Mouse (Mus musculus) midbrain, embryonic 15.5 days (tissue): ENCODE data around the gene Gm14569. TPM values are rescaled to one million over a fixed set of nuclear protein-coding genes. Genes with fewer than 3 reads are reported as not detected.

Experiments
- ATAC-seq: fragments of 200-750 bp; cut with Nextera tagmentation; replicated peaks from 2 replicates; pipeline ENCODE4 v1.8.0; 2017; ENCODE audit warnings: moderate TSS enrichment
- H3K27ac ChIP-seq: fragments of 300-500 bp; sonication (generic); 2 replicates; pipeline ENCODE4 v1.5.1; 2015; ENCODE audit warnings: mild to moderate bottlenecking, inconsistent platforms
- H3K27me3 ChIP-seq: fragments of 300-500 bp; sonication (generic); replicated peaks from 2 replicates; pipeline ENCODE4 v1.6.1; 2015; ENCODE audit warnings: inconsistent platforms
- H3K36me3 ChIP-seq: fragments of 300-500 bp; sonication (generic); replicated peaks from 2 replicates; pipeline ENCODE4 v1.6.1; 2015; ENCODE audit warnings: inconsistent platforms
- H3K4me1 ChIP-seq: fragments of 300-500 bp; sonication (generic); 2 replicates; pipeline ENCODE4 v1.6.1; 2015; ENCODE audit warnings: inconsistent platforms
- H3K4me2 ChIP-seq: fragments of 300-500 bp; sonication (generic); 2 replicates; pipeline ENCODE4 v1.6.1; 2015; ENCODE audit warnings: inconsistent platforms, mild to moderate bottlenecking, moderate library complexity
- H3K4me3 ChIP-seq: fragments of 300-500 bp; sonication (generic); 2 replicates; pipeline ENCODE4 v1.5.1; 2015; ENCODE audit warnings: mild to moderate bottlenecking, inconsistent platforms
- H3K9ac ChIP-seq: fragments of 300-500 bp; sonication (generic); 2 replicates; pipeline ENCODE4 v1.6.1; 2015; ENCODE audit warnings: mild to moderate bottlenecking, inconsistent platforms
- H3K9me3 ChIP-seq: fragments of 300-500 bp; sonication (generic); 2 replicates; pipeline ENCODE4 v1.6.1; 2016; ENCODE audit warnings: inconsistent platforms
- WGBS: fragments of 180-500 bp; shearing (Covaris S2); methylation state at CpG from one replicate; pipeline ENCODE4 v1.1.7; 2015; ENCODE audit warnings: mixed read lengths; 5-methylcytosine and 5-hydroxymethylcytosine counted together
- polyA plus RNA-seq: library from polyadenylated mRNA; unstranded; fragments of >200 nt; fragmentation: Nextera tagmentation; extraction: Ambion mirVana; gene quantifications from 2 replicates; pipeline ENCODE4 v1.2.1, GENCODE M21; 2015

Gene Gm14569
- polyA plus RNA-seq: not detected in 2 replicates

DNA sequence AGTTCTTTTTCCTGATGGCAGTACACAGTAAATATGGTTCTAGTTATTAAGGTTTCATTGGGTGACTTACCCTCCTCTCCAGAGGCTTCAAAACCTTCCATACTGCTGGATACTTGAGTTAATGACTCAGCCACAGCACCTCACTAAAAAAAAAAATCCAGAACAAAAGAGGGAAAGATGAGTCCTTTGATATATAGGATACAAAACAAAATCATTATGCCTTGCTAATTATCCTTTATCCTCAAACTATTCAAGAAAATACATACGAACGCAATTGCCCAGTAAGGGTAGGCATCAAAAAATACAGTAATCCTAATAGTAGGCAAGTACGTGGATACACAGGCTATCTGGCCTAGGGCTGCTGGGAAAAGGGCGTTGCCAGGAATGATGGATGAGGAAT, at the start of gene Gm14569:
Gene Gm14569, minus strand, starts transcription at position 101 of the 400 bp plus-strand sequence.
- ATAC-seq: no peak
- Histone ChIP-seq H3K4me2 (no peak within 1 kb of the TSS), H3K36me3 (no peaks in the 10 kb centered on the region), H3K4me1 (no peaks in the 10 kb centered on the region), H3K4me3 (no peak within 1 kb of the TSS), H3K9ac (no peak within 1 kb of the TSS), H3K9me3 (no peaks in the 10 kb centered on the region), H3K27ac (no peak within 1 kb of the TSS), H3K27me3 (no peaks in the 10 kb centered on the region)
- WGBS: 94% methylated on average over 4 of the region's 4 CpGs

DNA sequence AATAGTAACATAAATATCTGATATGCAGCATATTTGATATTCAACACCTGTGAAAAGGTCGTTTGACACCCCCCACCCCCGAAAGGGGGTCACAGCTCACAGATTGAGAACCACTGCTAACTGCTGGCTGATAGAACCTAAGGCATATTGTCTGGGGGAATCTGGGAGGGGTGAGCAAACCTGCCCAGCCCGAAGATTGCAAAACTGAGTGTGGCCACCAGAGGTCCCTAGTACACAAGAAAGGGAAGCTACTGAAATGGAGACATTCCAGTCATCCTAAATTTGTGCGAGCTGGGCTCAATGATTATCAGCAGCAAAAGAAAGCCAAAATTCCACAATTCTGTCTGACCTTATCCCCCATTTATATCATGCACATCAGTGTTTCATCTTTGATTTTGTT, 42.9 kb upstream of the Gm14569 start:
- H3K4me3 ChIP-seq: no peak overlapping the region
- 0 out of 2 replicates have a peak, but pooled peaks have one; percentile 14 for ATAC-seq
- H3K27me3 ChIP-seq: no peaks in the 10 kb centered on the region
- H3K27ac ChIP-seq: no peak overlapping the region
- no peaks in the 10 kb centered on the region for H3K36me3 ChIP-seq
- H3K9me3 ChIP-seq: no peaks in the 10 kb centered on the region
- H3K4me1 ChIP-seq: no peaks in the 10 kb centered on the region
- 13% methylated on average over 4 of the region's 4 CpGs for WGBS
- H3K9ac ChIP-seq: no peak overlapping the region
- no peak overlapping the region for H3K4me2 ChIP-seq

DNA sequence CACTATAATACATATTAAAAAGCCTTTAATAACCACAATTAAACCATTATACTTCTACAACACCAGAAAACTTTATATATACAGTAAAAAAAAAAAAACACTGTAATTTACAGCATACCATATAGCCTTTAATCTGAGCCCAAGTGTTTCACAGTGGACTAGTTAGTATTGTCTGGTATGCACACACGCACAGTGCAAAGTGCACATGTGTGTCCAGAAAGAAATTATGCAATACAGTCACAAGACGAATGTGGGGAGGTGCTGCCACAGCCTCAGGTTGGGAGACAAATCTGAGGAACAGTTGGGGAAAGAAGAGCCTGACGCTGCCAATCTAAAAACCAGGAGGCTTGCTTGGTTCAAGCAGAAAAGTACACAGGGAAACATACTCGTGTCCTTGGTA, 42.1 kb upstream of the Gm14569 start:
- H3K4me2 ChIP-seq: no peak overlapping the region
- H3K9me3 ChIP-seq: no peaks in the 10 kb centered on the region
- ATAC-seq: no peak
- H3K4me1 ChIP-seq: no peaks in the 10 kb centered on the region
- H3K9ac ChIP-seq: no peak overlapping the region
- no peak overlapping the region for H3K4me3 ChIP-seq
- H3K36me3 ChIP-seq: no peaks in the 10 kb centered on the region
- H3K27ac ChIP-seq: no peak overlapping the region
- 74% methylated on average over 4 of the region's 4 CpGs for WGBS
- H3K27me3 ChIP-seq: no peaks in the 10 kb centered on the region

DNA sequence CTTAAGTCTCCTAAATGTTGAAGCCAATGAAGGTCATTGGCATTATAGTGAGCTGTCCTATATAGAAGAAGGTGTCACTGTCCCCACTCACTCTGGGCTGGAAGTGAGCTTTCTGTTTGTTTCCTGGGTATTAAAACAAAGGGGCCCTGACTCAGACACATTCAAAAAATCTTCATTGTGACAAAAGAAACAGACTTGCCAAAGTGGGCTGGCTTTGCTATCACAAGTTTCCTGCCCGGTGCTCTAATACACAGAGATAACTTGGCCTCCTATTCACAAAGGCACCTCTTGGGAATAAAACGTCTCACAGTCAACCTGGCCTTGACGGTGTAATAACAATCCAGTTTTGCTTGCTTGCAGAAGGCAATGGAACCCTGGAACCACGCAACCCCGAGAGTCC, 38.6 kb upstream of the Gm14569 start:
- 75% methylated on average over 5 of the region's 5 CpGs for WGBS
- Histone ChIP-seq H3K4me2 (no peak overlapping the region), H3K4me1 (no peaks in the 10 kb centered on the region), H3K4me3 (no peak overlapping the region), H3K27ac (no peak overlapping the region), H3K9me3 (no peaks in the 10 kb centered on the region), H3K36me3 (no peaks in the 10 kb centered on the region), H3K9ac (no peak overlapping the region), H3K27me3 (no peaks in the 10 kb centered on the region)
- ATAC-seq: no peak

DNA sequence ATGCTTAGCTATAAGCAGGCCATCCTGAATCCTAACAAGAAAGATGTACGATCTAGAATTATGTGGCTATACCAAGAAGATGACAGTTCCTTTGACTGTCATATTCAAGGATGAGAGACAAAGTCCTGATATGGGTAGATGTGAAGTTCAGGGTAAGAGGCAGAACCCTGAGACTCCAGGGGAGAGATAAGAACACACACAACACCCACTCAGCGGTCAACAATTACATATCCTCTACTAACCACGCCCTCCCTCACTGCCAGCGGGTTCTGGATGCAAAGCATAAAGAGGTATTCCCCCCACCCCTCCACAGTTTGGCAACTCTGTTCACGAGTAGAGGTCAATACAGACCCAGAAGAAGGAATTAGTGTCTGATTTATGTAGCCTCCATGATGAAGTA, 32.1 kb upstream of the Gm14569 start:
- H3K27ac ChIP-seq: no peak overlapping the region
- H3K4me1 ChIP-seq: no peaks in the 10 kb centered on the region
- H3K9ac ChIP-seq: no peak overlapping the region
- H3K4me3 ChIP-seq: no peak overlapping the region
- H3K4me2 ChIP-seq: no peak overlapping the region
- no peaks in the 10 kb centered on the region for H3K27me3 ChIP-seq
- no peaks in the 10 kb centered on the region for H3K9me3 ChIP-seq
- no peaks in the 10 kb centered on the region for H3K36me3 ChIP-seq
- ATAC-seq: no peak
- 67% methylated on average over 5 of the region's 5 CpGs for WGBS

DNA sequence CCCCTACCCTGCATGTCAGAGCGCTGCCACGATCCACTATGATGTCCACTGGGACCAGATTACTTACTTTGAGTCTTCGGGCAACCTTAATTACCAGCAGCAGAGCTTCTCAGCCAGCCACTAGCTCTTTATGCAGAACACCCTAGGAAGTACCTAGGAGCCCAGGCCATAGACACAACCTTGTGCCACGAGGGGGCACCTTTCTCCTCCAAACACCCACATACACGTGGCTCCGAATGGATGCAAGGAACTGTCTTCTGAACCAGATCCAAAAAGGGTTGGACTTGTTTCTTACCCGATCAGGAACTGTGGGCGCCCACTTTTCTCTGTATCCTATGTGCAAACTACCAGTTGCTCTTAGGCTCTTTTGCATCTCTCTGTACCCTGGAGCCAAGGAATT, 22.1 kb upstream of the Gm14569 start:
- H3K27me3 ChIP-seq: no peaks in the 10 kb centered on the region
- H3K36me3 ChIP-seq: no peaks in the 10 kb centered on the region
- H3K27ac ChIP-seq: no peak overlapping the region
- 45% methylated on average over 8 of the region's 8 CpGs for WGBS
- no peaks in the 10 kb centered on the region for H3K9me3 ChIP-seq
- no peak overlapping the region for H3K4me2 ChIP-seq
- no peak for ATAC-seq
- H3K9ac ChIP-seq: no peak overlapping the region
- no peaks in the 10 kb centered on the region for H3K4me1 ChIP-seq
- H3K4me3 ChIP-seq: no peak overlapping the region

DNA sequence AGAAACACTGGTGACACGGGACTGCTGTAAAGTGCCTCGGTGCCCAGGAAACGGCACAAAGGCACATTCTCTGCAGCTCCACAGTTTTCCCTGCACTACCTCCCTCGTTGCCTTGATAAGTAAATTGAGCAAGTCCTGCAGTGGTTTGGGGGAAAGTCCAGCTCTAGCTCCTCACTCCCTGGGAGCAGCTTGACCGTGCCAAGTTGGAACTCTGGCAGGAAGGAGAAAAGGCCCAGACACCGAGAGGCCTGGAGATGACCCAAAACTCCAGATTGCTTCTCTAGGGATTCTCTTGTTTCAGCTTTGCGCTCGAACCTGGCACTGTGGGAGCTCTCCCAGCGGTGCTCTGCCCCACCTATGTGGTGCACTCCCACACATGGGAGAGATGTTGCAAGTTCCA, 21.6 kb upstream of the Gm14569 start:
- H3K9ac ChIP-seq: no peak overlapping the region
- H3K27ac ChIP-seq: no peak overlapping the region
- H3K27me3 ChIP-seq: no peaks in the 10 kb centered on the region
- no peak for ATAC-seq
- 67% methylated on average over 9 of the region's 9 CpGs for WGBS
- H3K36me3 ChIP-seq: no peaks in the 10 kb centered on the region
- H3K4me3 ChIP-seq: no peak overlapping the region
- H3K4me2 ChIP-seq: no peak overlapping the region
- H3K9me3 ChIP-seq: no peaks in the 10 kb centered on the region
- H3K4me1 ChIP-seq: no peaks in the 10 kb centered on the region

DNA sequence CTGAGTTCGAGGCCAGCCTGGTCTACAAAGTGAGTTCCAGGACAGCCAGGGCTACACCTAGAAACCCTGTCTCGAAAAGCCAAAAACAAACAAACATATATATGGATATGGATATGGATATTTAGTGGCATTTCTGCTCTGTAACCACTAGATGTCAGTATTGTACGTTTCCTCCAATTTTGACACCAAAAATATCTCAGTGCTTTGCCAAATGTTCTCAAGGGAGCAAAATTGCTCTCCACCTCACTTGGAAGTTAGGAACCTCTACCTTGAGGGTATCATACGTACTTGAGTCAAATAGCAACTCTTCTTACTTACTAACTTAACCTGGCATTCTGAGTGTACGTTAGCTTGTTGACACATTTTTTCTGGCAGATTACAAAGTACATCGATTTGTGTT, 15.2 kb upstream of the Gm14569 start:
- no peaks in the 10 kb centered on the region for H3K4me1 ChIP-seq
- H3K27me3 ChIP-seq: no peaks in the 10 kb centered on the region
- H3K4me2 ChIP-seq: no peak overlapping the region
- H3K9ac ChIP-seq: no peak overlapping the region
- H3K36me3 ChIP-seq: no peaks in the 10 kb centered on the region
- no peak overlapping the region for H3K27ac ChIP-seq
- ATAC-seq: no peak
- no peak overlapping the region for H3K4me3 ChIP-seq
- 56% methylated on average over 6 of the region's 6 CpGs for WGBS
- H3K9me3 ChIP-seq: no peaks in the 10 kb centered on the region

DNA sequence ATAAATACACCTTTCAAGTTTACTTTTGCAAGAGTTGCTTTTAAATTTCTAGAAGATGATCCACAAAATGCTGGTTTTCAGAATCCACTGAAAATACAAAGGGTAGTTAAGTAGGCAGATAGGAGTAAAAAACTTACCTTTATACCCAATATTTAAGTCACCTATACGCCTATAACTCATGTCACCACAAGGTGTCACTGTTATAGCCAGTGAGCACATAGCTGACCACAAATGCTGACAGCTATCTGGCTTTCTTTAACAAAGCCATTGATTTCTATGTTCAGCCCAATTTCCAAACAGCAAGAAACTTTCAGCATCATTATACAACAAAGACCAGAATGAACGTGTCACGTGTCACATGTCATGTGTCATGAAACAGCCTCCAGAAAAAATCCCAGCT, 2.1 kb downstream of the Gm14569 start:
- no peak overlapping the region for H3K4me3 ChIP-seq
- ATAC-seq: peak; percentile 54; the same call in 1 of the 2 replicates
- H3K9me3 ChIP-seq: no peaks in the 10 kb centered on the region
- no peaks in the 10 kb centered on the region for H3K36me3 ChIP-seq
- no peak overlapping the region for H3K9ac ChIP-seq
- H3K4me2 ChIP-seq: no peak overlapping the region
- H3K27ac ChIP-seq: no peak overlapping the region
- no peaks in the 10 kb centered on the region for H3K4me1 ChIP-seq
- H3K27me3 ChIP-seq: no peaks in the 10 kb centered on the region
- 27% methylated on average over 3 of the region's 3 CpGs for WGBS

DNA sequence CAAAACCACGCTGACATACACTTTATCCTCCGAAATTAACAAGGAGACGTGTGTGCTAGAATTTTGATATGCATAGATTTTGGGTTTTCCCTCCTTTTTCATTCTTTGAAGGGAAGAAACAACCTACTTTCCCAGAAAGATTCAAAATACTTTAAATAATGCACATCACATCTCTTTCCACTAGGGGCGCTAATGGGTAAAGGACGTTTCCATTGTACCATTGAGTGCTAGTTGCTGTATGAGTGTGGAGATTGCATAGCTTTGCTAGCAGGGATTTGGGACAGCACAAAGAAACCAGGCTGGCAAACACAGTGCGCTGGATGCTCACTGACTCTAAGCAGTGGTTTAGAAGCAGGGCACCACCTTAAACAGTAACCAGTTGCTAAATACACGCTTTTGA, 3.6 kb downstream of the Gm14569 start:
- no peak for ATAC-seq
- 36% methylated on average over 7 of the region's 7 CpGs for WGBS
- no peak overlapping the region for H3K4me3 ChIP-seq
- H3K9ac ChIP-seq: no peak overlapping the region
- H3K4me1 ChIP-seq: no peaks in the 10 kb centered on the region
- H3K9me3 ChIP-seq: no peaks in the 10 kb centered on the region
- no peak overlapping the region for H3K27ac ChIP-seq
- H3K4me2 ChIP-seq: no peak overlapping the region
- no peaks in the 10 kb centered on the region for H3K27me3 ChIP-seq
- no peaks in the 10 kb centered on the region for H3K36me3 ChIP-seq

DNA sequence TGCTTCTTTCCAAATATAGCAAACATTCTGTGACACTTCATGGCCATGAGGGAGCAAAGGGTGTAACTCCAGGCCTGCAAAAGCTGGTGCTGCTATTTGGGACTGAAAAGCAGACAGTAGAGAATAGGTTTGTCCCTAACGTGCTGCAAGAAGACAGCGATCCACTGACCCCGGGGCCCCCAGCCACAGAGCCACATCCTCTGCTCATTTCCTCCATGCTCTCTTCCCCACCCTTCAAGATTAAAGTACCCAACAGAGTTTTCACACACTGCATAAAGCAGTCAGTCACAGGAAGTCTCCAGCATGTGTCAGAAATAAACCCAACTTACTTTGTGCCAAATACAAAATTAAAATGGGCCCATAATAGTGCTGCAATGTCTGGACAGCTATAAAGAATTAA, 16.8 kb downstream of the Gm14569 start:
- Histone ChIP-seq H3K27me3 (no peaks in the 10 kb centered on the region), H3K36me3 (no peaks in the 10 kb centered on the region), H3K4me3 (no peak overlapping the region), H3K27ac (no peak overlapping the region), H3K4me1 (no peaks in the 10 kb centered on the region), H3K9me3 (no peaks in the 10 kb centered on the region), H3K9ac (no peak overlapping the region), H3K4me2 (no peak overlapping the region)
- 100% methylated on average over 3 of the region's 3 CpGs for WGBS
- no peak for ATAC-seq

DNA sequence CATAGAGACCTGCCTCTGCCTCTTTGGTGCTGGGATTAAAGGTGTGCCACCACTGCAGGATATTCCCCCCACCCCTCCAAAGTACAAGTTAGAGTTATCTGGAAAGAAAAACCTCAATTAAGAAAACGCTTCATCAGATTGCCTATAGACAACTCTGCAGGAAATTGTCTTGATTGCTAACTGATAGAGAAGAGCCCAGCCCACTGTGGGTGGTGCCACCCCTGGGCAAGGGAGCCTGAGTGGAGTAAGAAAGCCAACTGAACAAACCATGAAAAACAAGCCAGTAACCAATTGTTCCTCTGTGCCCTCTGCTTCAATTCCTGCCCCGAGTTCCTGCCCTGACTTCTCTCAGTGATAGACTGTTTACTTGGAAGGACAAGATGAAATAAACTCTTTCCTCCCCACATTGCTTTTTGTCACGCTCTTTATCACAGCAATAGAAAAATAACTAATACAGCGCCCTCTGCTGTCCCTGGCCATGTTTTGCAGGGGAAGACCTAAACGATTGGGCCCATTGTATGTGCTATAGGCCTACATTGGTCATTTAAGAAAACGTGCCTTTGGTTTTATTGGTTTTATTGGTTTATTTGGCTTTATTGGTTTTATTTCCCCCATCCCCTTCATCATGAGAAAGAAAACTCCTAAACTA, 17.4 kb downstream of the Gm14569 start:
- Histone ChIP-seq H3K4me3 (no peak overlapping the region), H3K27me3 (no peaks in the 10 kb centered on the region), H3K27ac (no peak overlapping the region), H3K4me2 (no peak overlapping the region), H3K36me3 (no peaks in the 10 kb centered on the region), H3K9ac (no peak overlapping the region), H3K4me1 (no peaks in the 10 kb centered on the region), H3K9me3 (no peaks in the 10 kb centered on the region)
- 51% methylated on average over 6 of the region's 6 CpGs for WGBS
- ATAC-seq: no peak

DNA sequence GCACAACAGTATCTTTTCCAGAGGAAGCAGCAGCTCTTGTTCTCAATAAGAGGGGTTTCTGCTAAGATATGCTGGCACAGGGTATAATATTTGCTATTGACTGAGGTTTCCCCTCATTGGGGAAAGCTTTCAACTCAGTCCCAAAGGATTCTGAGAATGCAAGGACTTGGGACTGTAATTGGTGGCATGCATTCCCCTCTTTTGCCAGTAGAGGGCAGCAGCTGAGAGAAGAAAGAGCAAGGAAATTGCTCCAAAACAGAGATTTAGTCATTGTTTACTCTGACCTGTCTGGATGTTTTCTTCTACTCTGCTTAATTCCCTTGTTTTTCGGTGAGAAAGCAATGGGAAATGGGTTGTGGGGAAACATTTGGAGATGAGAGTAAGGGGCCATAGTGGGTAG, 35.6 kb downstream of the Gm14569 start:
- no peak overlapping the region for H3K9ac ChIP-seq
- H3K27me3 ChIP-seq: no peaks in the 10 kb centered on the region
- WGBS: 41% methylated on average over 1 of the region's 1 CpGs
- no peaks in the 10 kb centered on the region for H3K4me1 ChIP-seq
- H3K4me3 ChIP-seq: no peak overlapping the region
- no peak overlapping the region for H3K27ac ChIP-seq
- H3K4me2 ChIP-seq: no peak overlapping the region
- H3K36me3 ChIP-seq: no peaks in the 10 kb centered on the region
- no peaks in the 10 kb centered on the region for H3K9me3 ChIP-seq
- ATAC-seq: no peak
